Mouse (Mus musculus) kidney, adult 9 months (tissue): ENCODE measurements around the gene Dynlt3.
"Not testable (repeated sequence)": the region's sequence is repeated elsewhere in the genome, so short reads cannot be mapped to it uniquely, and the experiment has no call there.

ENCODE experiments used
- DNase-seq: peaks from one replicate; pipeline ENCODE4 v3.0.0; 2022

The Dynlt3 gene

GRCm38 (mm10) chrX:9662391-9663111 lies at the start of gene Dynlt3:
Dynlt3 (minus strand) TSS chrX:9663003.
- peak; percentile 83 for DNase-seq

DNA sequence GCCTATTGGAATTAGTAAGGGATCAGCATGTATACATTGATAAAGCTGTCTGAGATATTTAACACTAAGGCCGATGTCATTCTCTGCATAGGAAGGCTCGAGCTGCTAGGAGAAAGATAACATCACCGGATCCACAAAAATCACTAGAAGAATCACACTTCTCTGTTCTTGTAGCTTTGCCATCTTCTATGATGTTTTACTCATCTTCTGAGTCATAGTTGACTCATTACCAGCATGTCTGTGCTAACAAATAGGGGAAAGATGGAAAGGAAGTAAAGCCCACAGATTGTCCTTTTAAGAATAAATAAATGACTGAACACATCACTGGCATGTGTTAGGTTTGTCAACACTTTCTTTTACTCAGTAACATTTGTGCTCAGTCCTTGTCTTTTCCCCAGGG lies 37.0 kb upstream of the Dynlt3 start:
- DNase-seq = no peak

DNA sequence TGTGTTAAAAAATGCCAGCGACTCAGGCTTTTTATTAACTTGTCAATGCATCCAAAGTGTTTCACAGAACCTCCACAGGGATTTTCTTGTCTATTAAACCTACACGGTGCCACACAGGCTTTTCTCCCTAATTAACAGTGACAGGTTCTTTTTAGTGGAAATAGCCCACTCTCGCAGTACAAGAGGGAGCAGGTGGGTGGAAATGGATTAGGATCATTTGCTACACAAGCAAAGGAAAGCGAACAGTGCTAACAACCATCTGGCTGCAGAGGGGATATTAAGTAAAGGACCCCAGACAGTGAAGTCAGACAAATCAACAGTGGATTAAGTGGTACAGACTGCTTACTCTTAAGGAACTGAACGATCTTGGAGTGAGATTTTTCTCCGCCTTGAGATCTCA lies 33.2 kb upstream of the Dynlt3 start:
- no peak for DNase-seq

- no peak for DNase-seq
Observed at GRCm38 (mm10) chrX:9672040-9672439, 9.2 kb upstream of the Dynlt3 start.

DNA sequence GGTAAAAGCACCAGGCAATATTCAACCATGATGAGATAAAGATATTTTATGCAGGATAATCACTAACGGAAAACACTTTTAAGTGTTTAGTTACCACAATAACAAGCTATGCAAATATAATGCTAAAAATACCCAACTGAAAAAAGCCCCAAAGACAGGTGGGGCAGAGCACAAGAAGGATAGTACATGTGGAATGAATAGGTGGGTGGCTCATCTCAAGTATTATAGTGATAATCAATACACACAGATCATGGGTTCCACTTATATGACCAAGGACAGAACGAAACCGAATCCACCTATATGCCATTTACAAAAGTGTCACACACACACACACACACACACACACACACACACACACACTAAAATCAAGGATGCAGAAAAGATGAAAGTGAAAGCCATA lies 8.6 kb upstream of the Dynlt3 start:
- DNase-seq = no peak

GRCm38 (mm10) chrX:9652806-9653205 lies 10.0 kb downstream of the Dynlt3 start:
- no peak for DNase-seq

GRCm38 (mm10) chrX:9640594-9640993 lies 22.2 kb downstream of the Dynlt3 start:
- not testable (repeated sequence) for DNase-seq

DNA sequence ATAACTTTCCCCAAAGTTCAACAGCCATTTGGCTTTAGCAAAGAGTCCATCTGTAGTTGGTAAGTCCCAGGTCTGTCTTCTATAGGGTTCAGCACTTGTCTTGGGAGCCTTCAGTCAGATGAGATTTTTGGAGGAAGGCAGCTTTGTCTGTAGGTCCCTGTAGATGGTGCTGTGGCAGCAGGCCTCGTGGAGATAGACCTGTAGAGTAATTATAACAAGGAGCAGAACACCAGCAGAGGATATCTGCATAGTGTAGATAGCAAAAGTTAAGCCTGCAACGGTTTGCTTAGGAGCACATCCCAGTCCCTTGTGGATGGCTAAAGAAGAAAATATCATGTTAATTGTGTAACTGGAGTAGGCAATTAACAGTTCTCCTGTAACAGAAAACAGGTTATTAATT lies 22.7 kb downstream of the Dynlt3 start:
- not testable (repeated sequence) for DNase-seq
